Mouse (Mus musculus): ENCODE data around the gene Meis2. TPM values are rescaled to one million over a fixed set of nuclear protein-coding genes. Genes with fewer than 3 reads are reported as not detected.

Gene Meis2
- total and polyA plus RNA-seq, 3 experiments: 3.1 to 9.8 TPM; not detected in 1

- Histone ChIP-seq H3K27ac (ENCODE audit: control insufficient read depth, low read depth, low read length) (no peak overlapping the region), H3K79me2 (ENCODE audit: control insufficient read depth, insufficient read depth, low read length, poor library complexity) (no peaks in the 10 kb centered on the region), H3K36me3 (ENCODE audit: control insufficient read depth in 1 of 2, insufficient read depth in 2 of 2, low read length in 2 of 2) (peaks cover 0 to 27% of the 10 kb centered on the region in 2 experiments; a peak in 2 of 4 replicates), H3K9me3 (replicated peaks; ENCODE audit: insufficient read depth, low read length) (no peaks in the 10 kb centered on the region), H3K4me1 (ENCODE audit: control insufficient read depth in 1 of 2, insufficient read depth in 2 of 2, low read length in 2 of 2) (peaks cover 11 to 19% of the 10 kb centered on the region in 2 experiments), H3K4me3 (ENCODE audit: control insufficient read depth in 1 of 2, insufficient read depth in 1 of 2, low read depth in 2 of 2, low read length in 2 of 2) (no peak overlapping the region), H3K27me3 (ENCODE audit: control insufficient read depth in 1 of 2, insufficient read depth in 2 of 2, low read length in 2 of 2) (no peaks in the 10 kb centered on the region), H3K9ac (ENCODE audit: control insufficient read depth, low read depth, low read length, poor library complexity, severe bottlenecking) (no peak overlapping the region)
- DNase-seq (ENCODE audit: low read depth, low spot score): no peak
- TF ChIP-seq EP300 (IDR thresholded peaks at IDR 0.05; ENCODE audit: low read depth in 1 of 2, low read length in 2 of 2) (no peak), GABPA (IDR thresholded peaks at IDR 0.05; ENCODE audit: low read depth, low read length) (no peak), MYB (IDR thresholded peaks at IDR 0.05; ENCODE audit: low read depth, low read length) (no peak), ZMIZ1 (IDR thresholded peaks at IDR 0.05; ENCODE audit: low read depth, low read length) (no peak), ELF1 (IDR thresholded peaks at IDR 0.05; ENCODE audit: low read depth, low read length) (no peak)
Measured at GRCm38 (mm10) chr2:115923247-115923646, 142.4 kb downstream of the Meis2 start.

- H3K4me1 ChIP-seq (ENCODE audit: control insufficient read depth in 1 of 2, insufficient read depth in 2 of 2, low read length in 2 of 2): peaks cover 11 to 19% of the 10 kb centered on the region in 2 experiments
Measured at GRCm38 (mm10) chr2:115921687-115922086, 144.0 kb downstream of the Meis2 start.

GRCm38 (mm10) chr2:115920336-115920951, 145.2 kb downstream of the Meis2 start:
- H3K36me3 ChIP-seq (ENCODE audit: control insufficient read depth in 1 of 2, insufficient read depth in 2 of 2, low read length in 2 of 2): peaks cover 0 to 27% of the 10 kb centered on the region in 2 experiments; a peak in 2 of 4 replicates
- peaks cover 11 to 24% of the 10 kb centered on the region in 2 experiments for H3K4me1 ChIP-seq (ENCODE audit: control insufficient read depth in 1 of 2, insufficient read depth in 2 of 2, low read length in 2 of 2)
- no peaks in the 10 kb centered on the region for H3K27me3 ChIP-seq (ENCODE audit: control insufficient read depth in 1 of 2, insufficient read depth in 2 of 2, low read length in 2 of 2)
- no peak overlapping the region for H3K4me3 ChIP-seq (ENCODE audit: control insufficient read depth in 1 of 2, insufficient read depth in 1 of 2, low read depth in 2 of 2, low read length in 2 of 2)
- peak; percentile 18 for DNase-seq (ENCODE audit: low read depth, low spot score)
- TF ChIP-seq ZKSCAN1 (IDR thresholded peaks at IDR 0.05; ENCODE audit: low read depth, low read length) (no peak), ELF1 (IDR thresholded peaks at IDR 0.05; ENCODE audit: low read depth, low read length) (no peak), ZNF384 (IDR thresholded peaks at IDR 0.05; ENCODE audit: low read depth, low read length) (peak; percentile 86), GATA1 (IDR thresholded peaks at IDR 0.05; ENCODE audit: low read depth, low read length) (peak; percentile 29; the same call in 1 of the 2 replicates), UBTF (IDR thresholded peaks at IDR 0.05; ENCODE audit: borderline replicate concordance, insufficient read depth, low read depth, low read length) (no peak), MYB (IDR thresholded peaks at IDR 0.05; ENCODE audit: low read depth, low read length) (no peak), SIN3A (IDR thresholded peaks at IDR 0.05; ENCODE audit: low read length) (no peak)
- no peak overlapping the region for H3K9ac ChIP-seq (ENCODE audit: control insufficient read depth, low read depth, low read length, poor library complexity, severe bottlenecking)
- H3K9me3 ChIP-seq (replicated peaks; ENCODE audit: insufficient read depth, low read length): no peaks in the 10 kb centered on the region
- no peaks in the 10 kb centered on the region for H3K79me2 ChIP-seq (ENCODE audit: control insufficient read depth, insufficient read depth, low read length, poor library complexity)
- H3K27ac ChIP-seq (ENCODE audit: control insufficient read depth, low read depth, low read length): no peak overlapping the region

More at GRCm38 (mm10) chr2:115921687-115922086, 144.0 kb downstream of the Meis2 start:
- H3K36me3 ChIP-seq (ENCODE audit: control insufficient read depth in 1 of 2, insufficient read depth in 2 of 2, low read length in 2 of 2): peaks cover 0 to 27% of the 10 kb centered on the region in 2 experiments; a peak in 2 of 4 replicates
- DNase-seq (ENCODE audit: low read depth, low spot score): peak; percentile 57
- H3K9me3 ChIP-seq (replicated peaks; ENCODE audit: insufficient read depth, low read length): no peaks in the 10 kb centered on the region
- H3K27me3 ChIP-seq (ENCODE audit: control insufficient read depth in 1 of 2, insufficient read depth in 2 of 2, low read length in 2 of 2): no peaks in the 10 kb centered on the region
- TF ChIP-seq TCF12 (IDR thresholded peaks at IDR 0.05; ENCODE audit: low read depth, low read length) (0 out of 2 replicates have a peak, but pooled peaks have one; percentile 23), CTCF (IDR thresholded peaks at IDR 0.05 in 2 of 3, conservative IDR thresholded peaks at IDR 0.05 in 1 of 3; ENCODE audit: control insufficient read depth in 1 of 3, insufficient read depth in 1 of 3, low read depth in 2 of 3, low read length in 3 of 3, poor library complexity in 1 of 3, severe bottlenecking in 1 of 3) (peak; percentile 6 to 45 (median 24); a peak in 3 of 6 replicates), RCOR1 (IDR thresholded peaks at IDR 0.05; ENCODE audit: low read depth, low read length) (0 out of 2 replicates have a peak, but pooled peaks have one; percentile 22), MAFK (IDR thresholded peaks at IDR 0.05; ENCODE audit: borderline replicate concordance, low read depth, low read length) (no peak), MYB (IDR thresholded peaks at IDR 0.05; ENCODE audit: low read depth, low read length) (no peak), NELFE (IDR thresholded peaks at IDR 0.05; ENCODE audit: low read depth, low read length) (no peak), GATA1 (IDR thresholded peaks at IDR 0.05; ENCODE audit: low read depth, low read length) (0 out of 2 replicates have a peak, but pooled peaks have one; percentile 18), RAD21 (IDR thresholded peaks at IDR 0.05; ENCODE audit: low read depth, low read length) (no peak), JUND (IDR thresholded peaks at IDR 0.05; ENCODE audit: low read depth, low read length) (no peak), POLR2A (IDR thresholded peaks at IDR 0.05; ENCODE audit: control insufficient read depth in 1 of 2, insufficient read depth in 1 of 2, low read depth in 1 of 2, low read length in 2 of 2, poor library complexity in 1 of 2) (no peak), EP300 (IDR thresholded peaks at IDR 0.05; ENCODE audit: low read depth in 1 of 2, low read length in 2 of 2) (0 out of 4 replicates have a peak, but pooled peaks of 1 of the 2 experiments have one; percentile 39)
- H3K79me2 ChIP-seq (ENCODE audit: control insufficient read depth, insufficient read depth, low read length, poor library complexity): no peaks in the 10 kb centered on the region
- no peak overlapping the region for H3K9ac ChIP-seq (ENCODE audit: control insufficient read depth, low read depth, low read length, poor library complexity, severe bottlenecking)
- H3K4me3 ChIP-seq (ENCODE audit: control insufficient read depth in 1 of 2, insufficient read depth in 1 of 2, low read depth in 2 of 2, low read length in 2 of 2): peak overlapping the region in 1 of 2 experiments; percentile 14; a peak in 1 of 4 replicates
- no peak overlapping the region for H3K27ac ChIP-seq (ENCODE audit: control insufficient read depth, low read depth, low read length)

Measured in MEL (cell line).